Mouse (Mus musculus) liver, postnatal 0 days (tissue): ENCODE results near the gene Clybl. TPM values are rescaled to one million over a fixed set of nuclear protein-coding genes. Genes with fewer than 3 reads are reported as not detected.

Source experiments
- ATAC-seq: fragments of 200-750 bp; cut with Nextera tagmentation; 2 replicates; pipeline ENCODE4 v1.8.0; 2017; ENCODE audit warnings: mild to moderate bottlenecking, moderate library complexity
- DNase-seq: peaks from one replicate; pipeline ENCODE4 v3.0.0-alpha.2; 2016
- H3K27ac ChIP-seq: fragments of 300-500 bp; sonication (generic); 2 replicates; pipeline ENCODE4 v1.5.1; 2014; ENCODE audit warnings: antibody characterized with exemption, moderate library complexity, mild to moderate bottlenecking, low read depth
- H3K27me3 ChIP-seq: fragments of 300-500 bp; sonication (generic); 2 replicates; pipeline ENCODE4 v1.6.1; 2014; ENCODE audit warnings: low read length, control low read depth, mixed read lengths; ENCODE audit not compliant: insufficient read depth
- H3K36me3 ChIP-seq: fragments of 300-500 bp; sonication (generic); replicated peaks from 2 replicates; pipeline ENCODE4 v1.6.1; 2014; ENCODE audit warnings: mild to moderate bottlenecking, control low read depth, low read length, moderate library complexity, mixed read lengths; ENCODE audit not compliant: insufficient read depth
- H3K4me1 ChIP-seq: fragments of 300-500 bp; sonication (generic); 2 replicates; pipeline ENCODE4 v1.6.1; 2014; ENCODE audit warnings: antibody characterized with exemption, mild to moderate bottlenecking, control low read depth; ENCODE audit not compliant: insufficient read depth
- H3K4me2 ChIP-seq: fragments of 300-500 bp; sonication (generic); 2 replicates; pipeline ENCODE4 v1.6.1; 2014; ENCODE audit warnings: low read depth, mild to moderate bottlenecking, low read length, moderate library complexity, mixed read lengths
- H3K4me3 ChIP-seq: fragments of 300-500 bp; sonication (generic); 2 replicates; pipeline ENCODE4 v1.5.1; 2014; ENCODE audit warnings: low read depth, low read length
- H3K9ac ChIP-seq: fragments of 300-500 bp; sonication (generic); replicated peaks from 2 replicates; pipeline ENCODE4 v1.6.1; 2014; ENCODE audit warnings: mild to moderate bottlenecking, moderate library complexity
- H3K9me3 ChIP-seq: fragments of 300-500 bp; sonication (generic); 2 replicates; pipeline ENCODE4 v1.6.1; 2016; ENCODE audit warnings: mild to moderate bottlenecking, control low read depth, low read length, mixed read lengths
- CTCF ChIP-seq: sonication (generic); IDR thresholded peaks from 2 replicates; pipeline ENCODE4 v1.5.1; 2016; ENCODE audit warnings: antibody characterized with exemption, low read depth
- EP300 ChIP-seq: IDR thresholded peaks from 2 replicates; pipeline ENCODE4 v1.6.1; 2016; ENCODE audit warnings: antibody characterized with exemption, low read depth, mild to moderate bottlenecking
- WGBS: fragments of 180-500 bp; shearing (Covaris S2); extraction: QIAGEN DNeasy Blood & Tissue Kit; methylation state at CpG from one replicate; pipeline ENCODE4 v1.1.7; 2014; ENCODE audit not compliant: insufficient replicate concordance; 5-methylcytosine and 5-hydroxymethylcytosine counted together
- polyA plus RNA-seq: library from polyadenylated mRNA; unstranded; fragments of >200 nt; fragmentation: Nextera tagmentation; extraction: Ambion mirVana; gene quantifications from 2 replicates; pipeline ENCODE4 v1.2.1, GENCODE M21; 2015

Gene Clybl
- polyA plus RNA-seq, 1 experiment from 2014 or later = 36.0 TPM

- ATAC-seq (no peak), DNase-seq (no peak)
- Histone ChIP-seq H3K27me3 (no peaks in the 10 kb centered on the region), H3K4me1 (no peaks in the 10 kb centered on the region), H3K27ac (no peak overlapping the region), H3K4me3 (no peak overlapping the region), H3K4me2 (no peak overlapping the region), H3K36me3 (no peaks in the 10 kb centered on the region), H3K9ac (no peak overlapping the region), H3K9me3 (no peaks in the 10 kb centered on the region)
- TF ChIP-seq CTCF (no peak), EP300 (no peak)
- 72% methylated on average over 9 of the region's 9 CpGs for WGBS
Measured at GRCm38 (mm10) chr14:122330136-122330535, 148.6 kb downstream of the Clybl start.

GRCm38 (mm10) chr14:122330716-122331115 is 149.2 kb downstream of the Clybl start:
- H3K27me3 ChIP-seq = no peaks in the 10 kb centered on the region
- H3K4me2 ChIP-seq = no peak overlapping the region
- H3K27ac ChIP-seq = no peak overlapping the region
- no peaks in the 10 kb centered on the region for H3K4me1 ChIP-seq
- ATAC-seq (no peak), DNase-seq (no peak)
- no peaks in the 10 kb centered on the region for H3K36me3 ChIP-seq
- 76% methylated on average over 2 of the region's 2 CpGs for WGBS
- no peaks in the 10 kb centered on the region for H3K9me3 ChIP-seq
- H3K4me3 ChIP-seq = no peak overlapping the region
- no peak overlapping the region for H3K9ac ChIP-seq
- TF ChIP-seq EP300 = no peak
- no peak for TF ChIP-seq CTCF

GRCm38 (mm10) chr14:122331635-122332460 is 150.3 kb downstream of the Clybl start:
- DNase-seq (no peak), ATAC-seq (no peak)
- Histone ChIP-seq H3K4me3 (no peak overlapping the region), H3K27me3 (no peaks in the 10 kb centered on the region), H3K9me3 (no peaks in the 10 kb centered on the region), H3K27ac (no peak overlapping the region), H3K36me3 (no peaks in the 10 kb centered on the region), H3K4me2 (no peak overlapping the region), H3K4me1 (no peaks in the 10 kb centered on the region), H3K9ac (no peak overlapping the region)
- WGBS = 65% methylated on average over 14 of the region's 14 CpGs
- TF ChIP-seq EP300 (no peak), CTCF (no peak)

GRCm38 (mm10) chr14:122336957-122337356 is 155.5 kb downstream of the Clybl start:
- DNase-seq (no peak), ATAC-seq (no peak)
- no peaks in the 10 kb centered on the region for H3K27me3 ChIP-seq
- TF ChIP-seq CTCF (no peak), EP300 (no peak)
- H3K4me2 ChIP-seq = no peak overlapping the region
- H3K4me1 ChIP-seq = no peaks in the 10 kb centered on the region
- H3K4me3 ChIP-seq = no peak overlapping the region
- H3K9ac ChIP-seq = no peak overlapping the region
- 65% methylated on average over 4 of the region's 4 CpGs for WGBS
- H3K27ac ChIP-seq = no peak overlapping the region
- H3K9me3 ChIP-seq = no peaks in the 10 kb centered on the region
- H3K36me3 ChIP-seq = no peaks in the 10 kb centered on the region

- no peak for DNase-seq
- Histone ChIP-seq H3K9ac (no peak overlapping the region), H3K36me3 (no peaks in the 10 kb centered on the region), H3K27ac (no peak overlapping the region), H3K27me3 (no peaks in the 10 kb centered on the region), H3K4me3 (no peak overlapping the region), H3K9me3 (no peaks in the 10 kb centered on the region), H3K4me2 (no peak overlapping the region), H3K4me1 (no peaks in the 10 kb centered on the region)
- ATAC-seq = no peak
- TF ChIP-seq EP300 (no peak), CTCF (no peak)
- WGBS = 75% methylated on average over 4 of the region's 4 CpGs
Measured at GRCm38 (mm10) chr14:122338784-122339183, 157.3 kb downstream of the Clybl start.

GRCm38 (mm10) chr14:122340141-122340540 is 158.6 kb downstream of the Clybl start:
- H3K36me3 ChIP-seq = no peaks in the 10 kb centered on the region
- no peak overlapping the region for H3K27ac ChIP-seq
- no peak for DNase-seq
- H3K9ac ChIP-seq = no peak overlapping the region
- H3K4me1 ChIP-seq = no peaks in the 10 kb centered on the region
- no peak overlapping the region for H3K4me2 ChIP-seq
- TF ChIP-seq EP300 (no peak), CTCF (no peak)
- no peaks in the 10 kb centered on the region for H3K9me3 ChIP-seq
- H3K27me3 ChIP-seq = no peaks in the 10 kb centered on the region
- H3K4me3 ChIP-seq = no peak overlapping the region
- 84% methylated on average over 5 of the region's 5 CpGs for WGBS
- no peak for ATAC-seq
